Mouse (Mus musculus) liver, adult 2 months (tissue): ENCODE data around the gene Plppr1.

Experiments
- CTCF ChIP-seq: fragments of 200-500 bp; IDR thresholded peaks from 2 replicates; pipeline ENCODE4 v1.5.1; 2011; ENCODE audit warnings: low read depth, low read length, control low read depth
- POLR2A ChIP-seq: fragments of 200-500 bp; IDR thresholded peaks from 2 replicates; pipeline ENCODE4 v1.6.1; 2011; ENCODE audit warnings: low read length, control low read depth; ENCODE audit not compliant: insufficient read depth; ENCODE audit errors: extremely low read depth

GRCm38 (mm10) chr4:49050628-49051027 lies 8.4 kb upstream of the Plppr1 start:
- TF ChIP-seq POLR2A (no peak), CTCF (no peak)
